Mouse (Mus musculus): ENCODE measurements around the gene Flt3l. TPM values are rescaled to one million over a fixed set of nuclear protein-coding genes. Genes with fewer than 3 reads are reported as not detected.
"Not testable (repeated sequence)": the region's sequence is repeated elsewhere in the genome, so short reads cannot be mapped to it uniquely, and the experiment has no call there.

The Flt3l gene
- polyA plus RNA-seq, 1 experiment from 2014 or later = 3.4 TPM

- Histone ChIP-seq H3K4me1 (replicated peaks) (peaks cover 84% of the 10 kb centered on the region), H3K27me3 (no peaks in the 10 kb centered on the region), H3K9me3 (replicated peaks) (no peaks in the 10 kb centered on the region), H3K36me3 (replicated peaks) (peaks cover 74% of the 10 kb centered on the region), H3K4me3 (replicated peaks) (peak overlapping the region; percentile 83), H3K4me2 (peak overlapping the region; percentile 88), H3K9ac (peak overlapping the region; percentile 87), H3K27ac (replicated peaks) (peak overlapping the region; percentile 82)
- 9% methylated on average over 12 of the region's 12 CpGs for WGBS (ENCODE audit: insufficient replicate concordance)
- no peak for ATAC-seq (ENCODE audit: insufficient read depth)
These were observed 13.1 kb downstream of the Flt3l start for GRCm38 (mm10) chr7:45123186-45123570.

- H3K36me3 ChIP-seq (replicated peaks) = peaks cover 74% of the 10 kb centered on the region
- H3K27me3 ChIP-seq = no peaks in the 10 kb centered on the region
- H3K9ac ChIP-seq = peak overlapping the region; percentile 87
- no peak for ATAC-seq (ENCODE audit: insufficient read depth)
- WGBS (ENCODE audit: insufficient replicate concordance) = 64% methylated on average over 15 of the region's 15 CpGs
- H3K4me3 ChIP-seq (replicated peaks) = peak overlapping the region; percentile 83
- peak overlapping the region; percentile 88 for H3K4me2 ChIP-seq
- peak overlapping the region; percentile 82 for H3K27ac ChIP-seq (replicated peaks)
- peaks cover 84% of the 10 kb centered on the region for H3K4me1 ChIP-seq (replicated peaks)
- H3K9me3 ChIP-seq (replicated peaks) = no peaks in the 10 kb centered on the region
These were observed 13.6 kb downstream of the Flt3l start for GRCm38 (mm10) chr7:45122561-45123185.

GRCm38 (mm10) chr7:45121966-45122365, 14.3 kb downstream of the Flt3l start:
- Histone ChIP-seq H3K9ac (no peak overlapping the region), H3K36me3 (replicated peaks) (peaks cover 68% of the 10 kb centered on the region), H3K27ac (replicated peaks) (peak overlapping the region; percentile 53; the same call in 1 of the 2 replicates), H3K27me3 (no peaks in the 10 kb centered on the region), H3K4me3 (replicated peaks) (no peak overlapping the region), H3K4me2 (peak overlapping the region; percentile 88), H3K4me1 (replicated peaks) (peaks cover 80% of the 10 kb centered on the region), H3K9me3 (replicated peaks) (no peaks in the 10 kb centered on the region)
- ATAC-seq (ENCODE audit: insufficient read depth) = no peak

GRCm38 (mm10) chr7:45121404-45121803, 14.8 kb downstream of the Flt3l start:
- Histone ChIP-seq H3K4me1 (replicated peaks) (peaks cover 74% of the 10 kb centered on the region), H3K36me3 (replicated peaks) (peaks cover 62% of the 10 kb centered on the region), H3K27me3 (no peaks in the 10 kb centered on the region), H3K4me3 (replicated peaks) (no peak overlapping the region), H3K9me3 (replicated peaks) (no peaks in the 10 kb centered on the region), H3K9ac (no peak overlapping the region), H3K27ac (replicated peaks) (peak overlapping the region; percentile 53; the same call in 1 of the 2 replicates), H3K4me2 (peak overlapping the region; percentile 88)
- 27% methylated on average over 8 of the region's 8 CpGs for WGBS (ENCODE audit: insufficient replicate concordance)
- ATAC-seq (ENCODE audit: insufficient read depth) = no peak

GRCm38 (mm10) chr7:45119780-45120709, 16.2 kb downstream of the Flt3l start:
- H3K27ac ChIP-seq (replicated peaks) = no peak overlapping the region
- H3K9me3 ChIP-seq (replicated peaks) = no peaks in the 10 kb centered on the region
- no peak overlapping the region for H3K4me3 ChIP-seq (replicated peaks)
- ATAC-seq (ENCODE audit: insufficient read depth) = no peak
- no peaks in the 10 kb centered on the region for H3K27me3 ChIP-seq
- no peak overlapping the region for H3K4me2 ChIP-seq
- H3K36me3 ChIP-seq (replicated peaks) = peaks cover 49% of the 10 kb centered on the region
- H3K9ac ChIP-seq = no peak overlapping the region
- peaks cover 60% of the 10 kb centered on the region for H3K4me1 ChIP-seq (replicated peaks)
- 50% methylated on average over 5 of the region's 5 CpGs for WGBS (ENCODE audit: insufficient replicate concordance)

GRCm38 (mm10) chr7:45118336-45118735, 17.9 kb downstream of the Flt3l start:
- Histone ChIP-seq H3K4me1 (replicated peaks) (peaks cover 58% of the 10 kb centered on the region), H3K27ac (replicated peaks) (no peak overlapping the region), H3K27me3 (no peaks in the 10 kb centered on the region), H3K9ac (no peak overlapping the region), H3K9me3 (replicated peaks) (no peaks in the 10 kb centered on the region), H3K36me3 (replicated peaks) (peaks cover 45% of the 10 kb centered on the region), H3K4me2 (no peak overlapping the region), H3K4me3 (replicated peaks) (no peak overlapping the region)
- 62% methylated on average over 6 of the region's 6 CpGs for WGBS (ENCODE audit: insufficient replicate concordance)
- no peak for ATAC-seq (ENCODE audit: insufficient read depth)

GRCm38 (mm10) chr7:45117566-45117965, 18.7 kb downstream of the Flt3l start:
- Histone ChIP-seq H3K4me1 (replicated peaks) (peaks cover 57% of the 10 kb centered on the region), H3K9ac (no peak overlapping the region), H3K27ac (replicated peaks) (no peak overlapping the region), H3K4me3 (replicated peaks) (no peak overlapping the region), H3K4me2 (no peak overlapping the region), H3K9me3 (replicated peaks) (no peaks in the 10 kb centered on the region), H3K36me3 (replicated peaks) (peaks cover 37% of the 10 kb centered on the region), H3K27me3 (no peaks in the 10 kb centered on the region)
- WGBS (ENCODE audit: insufficient replicate concordance) = 67% methylated on average over 8 of the region's 8 CpGs
- no peak for ATAC-seq (ENCODE audit: insufficient read depth)

GRCm38 (mm10) chr7:45113476-45113875, 22.8 kb downstream of the Flt3l start:
- Histone ChIP-seq H3K4me2 (no peak overlapping the region), H3K9me3 (replicated peaks) (no peaks in the 10 kb centered on the region), H3K4me1 (replicated peaks) (peaks cover 29% of the 10 kb centered on the region), H3K9ac (no peak overlapping the region), H3K4me3 (replicated peaks) (no peak overlapping the region), H3K36me3 (replicated peaks) (no peaks in the 10 kb centered on the region), H3K27ac (replicated peaks) (no peak overlapping the region), H3K27me3 (no peaks in the 10 kb centered on the region)
- peak; percentile 18; the same call in 1 of the 2 replicates for ATAC-seq (ENCODE audit: insufficient read depth)
- WGBS (ENCODE audit: insufficient replicate concordance) = 17% methylated on average over 2 of the region's 2 CpGs

GRCm38 (mm10) chr7:45112529-45112928, 23.7 kb downstream of the Flt3l start:
- H3K4me2 ChIP-seq = no peak overlapping the region
- H3K4me3 ChIP-seq (replicated peaks) = no peak overlapping the region
- peaks cover 24% of the 10 kb centered on the region for H3K4me1 ChIP-seq (replicated peaks)
- H3K36me3 ChIP-seq (replicated peaks) = no peaks in the 10 kb centered on the region
- no peak overlapping the region for H3K27ac ChIP-seq (replicated peaks)
- H3K9me3 ChIP-seq (replicated peaks) = no peaks in the 10 kb centered on the region
- WGBS (ENCODE audit: insufficient replicate concordance) = 26% methylated on average over 3 of the region's 3 CpGs
- H3K27me3 ChIP-seq = no peaks in the 10 kb centered on the region
- H3K9ac ChIP-seq = no peak overlapping the region
- ATAC-seq (ENCODE audit: insufficient read depth) = no peak

- no peak overlapping the region for H3K27ac ChIP-seq (replicated peaks)
These were observed 24.3 kb downstream of the Flt3l start for GRCm38 (mm10) chr7:45111940-45112339.

GRCm38 (mm10) chr7:45110089-45110488, 26.1 kb downstream of the Flt3l start:
- not testable (repeated sequence) for ATAC-seq (ENCODE audit: insufficient read depth); H3K36me3 ChIP-seq (replicated peaks); H3K4me3 ChIP-seq (replicated peaks); H3K9ac ChIP-seq; H3K27ac ChIP-seq (replicated peaks); H3K27me3 ChIP-seq; H3K9me3 ChIP-seq (replicated peaks); H3K4me2 ChIP-seq
- H3K4me1 ChIP-seq (replicated peaks) = peaks cover 23% of the 10 kb centered on the region
- WGBS (ENCODE audit: insufficient replicate concordance) = 57% methylated on average over 4 of the region's 4 CpGs

More at GRCm38 (mm10) chr7:45111940-45112339, 24.3 kb downstream of the Flt3l start:
- H3K4me3 ChIP-seq (replicated peaks) = no peak overlapping the region
- H3K4me2 ChIP-seq = no peak overlapping the region
- H3K27me3 ChIP-seq = no peaks in the 10 kb centered on the region
- H3K9me3 ChIP-seq (replicated peaks) = no peaks in the 10 kb centered on the region
- peaks cover 23% of the 10 kb centered on the region for H3K4me1 ChIP-seq (replicated peaks)
- no peak overlapping the region for H3K9ac ChIP-seq
- WGBS (ENCODE audit: insufficient replicate concordance) = 64% methylated on average over 2 of the region's 2 CpGs
- H3K36me3 ChIP-seq (replicated peaks) = no peaks in the 10 kb centered on the region
- ATAC-seq (ENCODE audit: insufficient read depth) = no peak
